Mouse (Mus musculus): Measurements from ENCODE around the gene Slc9a3r1.

DNA sequence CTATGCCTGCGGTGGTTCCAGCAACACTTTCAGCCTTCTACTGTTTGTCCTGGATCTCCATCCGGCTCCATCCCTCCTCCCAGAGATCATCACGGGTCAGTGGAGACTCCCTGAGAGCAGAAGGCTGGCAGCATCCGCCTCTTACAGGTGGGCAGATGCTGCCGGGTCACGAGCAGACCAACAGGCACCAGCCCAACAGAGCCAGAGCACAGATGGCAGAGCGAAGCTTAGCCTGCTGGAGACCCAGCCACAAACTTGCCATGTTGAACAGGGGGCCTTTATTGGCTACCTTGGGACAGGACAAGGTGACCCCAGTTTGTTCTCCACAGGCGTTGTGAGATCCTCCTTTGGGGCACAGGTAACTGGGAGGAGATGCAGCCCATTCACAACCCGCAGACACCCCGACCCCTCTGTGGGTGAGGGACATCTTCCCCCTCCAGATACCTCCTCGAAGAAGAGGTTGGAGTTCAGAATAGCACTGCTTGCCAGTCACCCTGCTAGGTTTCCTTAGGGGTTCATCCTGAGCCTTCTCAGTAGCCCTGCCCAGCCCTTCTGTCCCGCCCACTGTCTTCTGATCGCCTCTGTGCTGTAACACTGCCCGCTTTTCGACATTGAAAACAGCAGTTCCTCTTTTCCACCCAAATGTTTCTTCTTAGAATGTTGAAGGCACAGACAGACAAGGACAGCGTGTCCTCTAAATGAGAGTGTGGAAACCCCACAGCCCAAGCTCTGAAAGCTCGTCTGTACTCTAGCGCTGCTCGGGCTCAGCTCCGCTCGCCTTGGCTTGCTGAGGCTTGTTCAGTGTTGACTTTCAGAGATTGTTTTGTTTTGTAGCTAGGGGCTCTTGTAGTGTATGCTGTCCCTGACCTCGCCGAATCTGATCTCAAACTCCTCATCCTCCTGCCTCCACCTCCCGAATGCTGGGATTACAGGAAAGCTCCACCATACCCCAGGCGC is 45.9 kb downstream of the Slc9a3r1 start:
- TF ChIP-seq CTCF (IDR thresholded peaks at IDR 0.05; ENCODE audit: extremely low read depth, insufficient read depth, insufficient read length, insufficient replicate concordance) (no peak), POLR2A (IDR thresholded peaks at IDR 0.05; ENCODE audit: low read depth, low read length) (no peak)

Measured in spleen, adult 2 months (tissue).